Mouse (Mus musculus): ENCODE measurements around the gene Irf2. TPM values are rescaled to one million over a fixed set of nuclear protein-coding genes. Genes with fewer than 3 reads are reported as not detected.
"Not testable (repeated sequence)": the region's sequence is repeated elsewhere in the genome, so short reads cannot be mapped to it uniquely, and the experiment has no call there.

Gene Irf2
- polyA plus RNA-seq, 1 experiment from 2014 or later: 27.0 TPM

DNA sequence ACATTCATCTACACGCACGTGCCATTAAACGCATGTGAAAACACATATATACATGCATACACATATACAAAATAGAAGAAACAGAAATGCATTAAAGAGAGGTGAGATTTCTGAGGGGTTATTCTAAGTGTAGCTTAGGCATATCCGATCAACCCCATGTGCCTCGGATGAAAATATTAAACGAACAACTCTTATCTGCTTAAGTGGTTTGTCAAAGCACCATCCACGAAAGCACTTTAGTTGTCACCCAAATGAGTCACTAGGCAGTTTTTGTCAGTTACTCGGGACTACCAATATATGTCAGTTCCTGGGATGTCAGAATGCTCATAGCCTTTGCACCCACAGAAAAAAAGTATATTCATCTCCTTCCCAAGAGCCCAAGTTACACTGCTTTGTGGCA lies 21.2 kb upstream of the Irf2 start:
- H3K36me3 ChIP-seq (ENCODE audit: control insufficient read depth, insufficient read depth, low read length): no peaks in the 10 kb centered on the region
- no peak for ATAC-seq (ENCODE audit: low FRiP score, low TSS enrichment)

DNA sequence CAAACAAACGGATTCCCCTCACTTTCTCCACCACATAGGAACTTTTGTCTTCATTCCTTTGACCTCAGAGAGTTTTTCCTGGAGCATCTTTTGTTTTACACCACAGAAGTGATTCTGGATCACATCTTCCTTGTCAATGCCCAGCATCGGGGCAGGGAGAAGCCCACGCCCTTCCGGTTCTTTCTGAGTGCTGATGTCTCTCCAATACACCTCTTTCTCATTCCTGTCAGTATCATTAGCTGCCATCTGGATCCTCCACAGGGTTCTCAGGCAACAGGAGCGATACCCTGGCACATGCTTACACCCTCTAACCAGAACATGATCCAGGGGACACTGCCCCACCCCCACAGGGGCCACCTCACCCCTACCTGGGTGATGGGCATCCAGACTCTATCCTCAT lies 20.8 kb upstream of the Irf2 start:
- no peak for TF ChIP-seq CTCF (IDR thresholded peaks at IDR 0.05; ENCODE audit: low read depth)
- TF ChIP-seq EP300 (optimal IDR thresholded peaks at IDR 0.05): no peak
- Histone ChIP-seq H3K36me3 (ENCODE audit: control insufficient read depth, insufficient read depth, low read length) (no peaks in the 10 kb centered on the region), H3K4me3 (ENCODE audit: low read depth, low read length) (no peak overlapping the region), H3K27me3 (ENCODE audit: control insufficient read depth, insufficient read depth, low read length) (no peaks in the 10 kb centered on the region), H3K4me2 (replicated peaks; ENCODE audit: low read depth) (no peak overlapping the region), H3K27ac (replicated peaks) (no peak overlapping the region), H3K9me3 (ENCODE audit: control insufficient read depth, low read length) (no peaks in the 10 kb centered on the region), H3K4me1 (replicated peaks; ENCODE audit: control insufficient read depth, insufficient read depth) (no peaks in the 10 kb centered on the region), H3K9ac (ENCODE audit: low read length) (no peak overlapping the region)
- ATAC-seq (ENCODE audit: low FRiP score, low TSS enrichment) (no peak), DNase-seq (ENCODE audit: low spot score) (no peak)
- WGBS: 70% methylated on average over 5 of the region's 5 CpGs

More for the DNA sequence above, 21.2 kb upstream of the Irf2 start:
- Histone ChIP-seq H3K9ac (ENCODE audit: low read length) (no peak overlapping the region), H3K9me3 (ENCODE audit: control insufficient read depth, low read length) (no peaks in the 10 kb centered on the region), H3K4me1 (replicated peaks; ENCODE audit: control insufficient read depth, insufficient read depth) (no peaks in the 10 kb centered on the region), H3K4me3 (ENCODE audit: low read depth, low read length) (no peak overlapping the region), H3K27me3 (ENCODE audit: control insufficient read depth, insufficient read depth, low read length) (no peaks in the 10 kb centered on the region), H3K4me2 (replicated peaks; ENCODE audit: low read depth) (no peak overlapping the region), H3K27ac (replicated peaks) (no peak overlapping the region)
- DNase-seq (ENCODE audit: low spot score): no peak
- TF ChIP-seq CTCF (IDR thresholded peaks at IDR 0.05; ENCODE audit: low read depth) (no peak), EP300 (optimal IDR thresholded peaks at IDR 0.05) (no peak)
- 79% methylated on average over 8 of the region's 8 CpGs for WGBS

DNA sequence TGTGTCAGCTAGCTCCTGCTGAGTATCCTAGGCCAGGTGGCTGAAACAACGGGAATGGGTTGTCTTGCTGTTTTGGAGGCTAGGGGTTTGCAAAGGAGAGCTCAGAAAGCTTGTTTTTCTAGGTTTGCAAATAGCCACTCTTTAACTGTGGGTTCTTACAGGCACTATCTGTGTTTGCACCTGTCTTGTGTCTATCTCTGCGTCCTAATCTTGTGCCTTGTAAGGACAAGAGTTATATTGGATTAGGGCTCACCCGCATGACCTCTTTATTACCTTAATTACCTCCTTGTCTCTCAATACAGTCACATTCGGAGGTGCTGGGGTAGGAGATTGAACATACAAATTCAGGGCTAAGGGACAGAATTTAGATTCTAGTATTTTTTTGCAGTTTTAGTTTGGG lies 18.9 kb upstream of the Irf2 start:
- H3K4me2 ChIP-seq (replicated peaks; ENCODE audit: low read depth): no peak overlapping the region
- ATAC-seq (ENCODE audit: low FRiP score, low TSS enrichment) (no peak), DNase-seq (ENCODE audit: low spot score) (no peak)
- H3K36me3 ChIP-seq (ENCODE audit: control insufficient read depth, insufficient read depth, low read length): no peaks in the 10 kb centered on the region
- no peaks in the 10 kb centered on the region for H3K9me3 ChIP-seq (ENCODE audit: control insufficient read depth, low read length)
- H3K9ac ChIP-seq (ENCODE audit: low read length): no peak overlapping the region
- no peak for TF ChIP-seq CTCF (IDR thresholded peaks at IDR 0.05; ENCODE audit: low read depth)
- TF ChIP-seq EP300 (optimal IDR thresholded peaks at IDR 0.05): no peak
- H3K4me3 ChIP-seq (ENCODE audit: low read depth, low read length): no peak overlapping the region
- H3K27ac ChIP-seq (replicated peaks): no peak overlapping the region
- WGBS: 45% methylated on average over 4 of the region's 4 CpGs
- no peaks in the 10 kb centered on the region for H3K4me1 ChIP-seq (replicated peaks; ENCODE audit: control insufficient read depth, insufficient read depth)
- H3K27me3 ChIP-seq (ENCODE audit: control insufficient read depth, insufficient read depth, low read length): no peaks in the 10 kb centered on the region

DNA sequence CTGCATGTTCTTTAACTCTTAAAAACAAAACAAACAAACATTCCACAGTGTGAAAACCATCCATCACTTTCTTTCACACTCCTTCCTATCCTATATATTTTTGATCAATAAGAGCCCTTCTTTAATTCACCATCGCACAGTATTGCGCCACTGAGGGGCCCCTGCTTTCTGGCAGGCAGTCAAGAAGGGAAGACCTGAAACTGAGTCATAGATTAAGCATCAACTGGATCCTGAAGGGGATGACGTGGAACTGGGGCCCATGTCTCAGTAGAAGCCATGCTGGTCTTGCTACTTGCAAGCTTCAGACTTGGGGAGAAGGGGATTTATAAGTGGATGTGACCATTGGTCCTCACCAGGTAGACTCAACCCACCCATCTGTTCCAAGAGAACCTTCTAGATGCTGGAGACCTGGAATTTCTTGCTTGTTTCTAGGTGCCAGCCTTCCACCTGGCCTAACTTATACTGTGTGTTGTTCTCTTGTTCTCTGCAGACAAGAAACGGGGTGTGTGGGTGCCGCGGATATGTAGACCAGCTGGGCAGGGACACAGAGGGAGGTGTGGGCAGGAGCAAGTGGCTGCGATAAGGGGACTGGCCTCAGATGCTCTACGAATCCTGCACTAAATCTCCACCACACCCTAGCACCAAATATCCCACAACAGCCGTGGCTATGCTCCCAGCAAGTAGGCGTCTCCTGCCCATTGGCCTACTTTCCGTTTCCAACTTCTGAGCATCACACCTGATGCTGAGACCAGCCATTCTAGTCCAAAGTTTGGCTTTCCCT lies 18.3 kb upstream of the Irf2 start:
- Histone ChIP-seq H3K27me3 (ENCODE audit: control insufficient read depth, insufficient read depth, low read length) (no peaks in the 10 kb centered on the region), H3K4me3 (ENCODE audit: low read depth, low read length) (no peak overlapping the region), H3K9ac (ENCODE audit: low read length) (no peak overlapping the region), H3K4me1 (replicated peaks; ENCODE audit: control insufficient read depth, insufficient read depth) (no peaks in the 10 kb centered on the region), H3K27ac (replicated peaks) (no peak overlapping the region), H3K36me3 (ENCODE audit: control insufficient read depth, insufficient read depth, low read length) (no peaks in the 10 kb centered on the region), H3K4me2 (replicated peaks; ENCODE audit: low read depth) (no peak overlapping the region), H3K9me3 (ENCODE audit: control insufficient read depth, low read length) (no peaks in the 10 kb centered on the region)
- 76% methylated on average over 11 of the region's 11 CpGs for WGBS
- DNase-seq (ENCODE audit: low spot score): no peak
- TF ChIP-seq CTCF (IDR thresholded peaks at IDR 0.05; ENCODE audit: low read depth) (no peak), EP300 (optimal IDR thresholded peaks at IDR 0.05) (no peak)
- 0 out of 2 replicates have a peak, but pooled peaks have one; percentile 29 for ATAC-seq (ENCODE audit: low FRiP score, low TSS enrichment)

GRCm38 (mm10) chr8:46722536-46722935 lies 17.0 kb upstream of the Irf2 start:
- no peaks in the 10 kb centered on the region for H3K4me1 ChIP-seq (replicated peaks; ENCODE audit: control insufficient read depth, insufficient read depth)
- H3K27me3 ChIP-seq (ENCODE audit: control insufficient read depth, insufficient read depth, low read length): no peaks in the 10 kb centered on the region
- H3K36me3 ChIP-seq (ENCODE audit: control insufficient read depth, insufficient read depth, low read length): no peaks in the 10 kb centered on the region
- no peak overlapping the region for H3K27ac ChIP-seq (replicated peaks)
- no peak for DNase-seq (ENCODE audit: low spot score)
- no peak overlapping the region for H3K4me3 ChIP-seq (ENCODE audit: low read depth, low read length)
- no peak overlapping the region for H3K9ac ChIP-seq (ENCODE audit: low read length)
- ATAC-seq (ENCODE audit: low FRiP score, low TSS enrichment): no peak
- TF ChIP-seq EP300 (optimal IDR thresholded peaks at IDR 0.05): no peak
- TF ChIP-seq CTCF (IDR thresholded peaks at IDR 0.05; ENCODE audit: low read depth): no peak
- WGBS: 54% methylated on average over 2 of the region's 2 CpGs
- no peaks in the 10 kb centered on the region for H3K9me3 ChIP-seq (ENCODE audit: control insufficient read depth, low read length)
- H3K4me2 ChIP-seq (replicated peaks; ENCODE audit: low read depth): no peak overlapping the region

DNA sequence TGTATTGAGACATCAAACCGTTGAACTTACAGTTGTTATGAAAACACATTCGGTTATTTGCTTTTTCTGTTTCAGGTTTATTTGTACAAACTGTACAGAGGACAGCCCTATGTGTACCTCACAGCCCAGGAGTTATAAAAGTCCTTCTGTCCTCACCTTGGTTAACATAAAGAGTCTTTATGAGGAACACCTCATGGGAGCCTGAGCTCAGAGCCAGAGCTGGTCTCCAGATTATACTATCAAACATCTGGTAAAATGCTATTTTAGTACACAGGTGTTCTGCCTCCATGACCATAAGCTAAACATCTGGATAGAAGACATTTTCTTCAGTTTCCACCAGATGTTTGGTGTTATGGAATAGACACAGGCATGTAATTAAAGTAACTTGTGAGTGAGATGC lies 13.1 kb upstream of the Irf2 start:
- ATAC-seq (ENCODE audit: low FRiP score, low TSS enrichment) (no peak), DNase-seq (ENCODE audit: low spot score) (no peak)
- no peaks in the 10 kb centered on the region for H3K9me3 ChIP-seq (ENCODE audit: control insufficient read depth, low read length)
- H3K36me3 ChIP-seq (ENCODE audit: control insufficient read depth, insufficient read depth, low read length): no peaks in the 10 kb centered on the region
- WGBS: 89% methylated on average over 2 of the region's 2 CpGs
- H3K4me3 ChIP-seq (ENCODE audit: low read depth, low read length): no peak overlapping the region
- H3K4me1 ChIP-seq (replicated peaks; ENCODE audit: control insufficient read depth, insufficient read depth): no peaks in the 10 kb centered on the region
- no peak overlapping the region for H3K27ac ChIP-seq (replicated peaks)
- TF ChIP-seq EP300 (optimal IDR thresholded peaks at IDR 0.05) (no peak), CTCF (IDR thresholded peaks at IDR 0.05; ENCODE audit: low read depth) (no peak)
- H3K9ac ChIP-seq (ENCODE audit: low read length): no peak overlapping the region
- no peaks in the 10 kb centered on the region for H3K27me3 ChIP-seq (ENCODE audit: control insufficient read depth, insufficient read depth, low read length)
- H3K4me2 ChIP-seq (replicated peaks; ENCODE audit: low read depth): no peak overlapping the region

- not testable (repeated sequence) for H3K4me2 ChIP-seq (replicated peaks; ENCODE audit: low read depth); DNase-seq (ENCODE audit: low spot score); H3K36me3 ChIP-seq (ENCODE audit: control insufficient read depth, insufficient read depth, low read length); H3K27ac ChIP-seq (replicated peaks); ATAC-seq (ENCODE audit: low FRiP score, low TSS enrichment); H3K4me1 ChIP-seq (replicated peaks; ENCODE audit: control insufficient read depth, insufficient read depth); H3K9me3 ChIP-seq (ENCODE audit: control insufficient read depth, low read length); H3K9ac ChIP-seq (ENCODE audit: low read length); H3K27me3 ChIP-seq (ENCODE audit: control insufficient read depth, insufficient read depth, low read length); H3K4me3 ChIP-seq (ENCODE audit: low read depth, low read length)
- WGBS: 89% methylated on average over 1 of the region's 1 CpGs
Observed at GRCm38 (mm10) chr8:46729671-46730070, 9.9 kb upstream of the Irf2 start.
